Mouse (Mus musculus) kidney, embryonic 14.5 days (tissue): Measurements from ENCODE around the gene Zbtb49. TPM values are rescaled to one million over a fixed set of nuclear protein-coding genes. Genes with fewer than 3 reads are reported as not detected.
A peak's percentile ranks its signal among the peaks of the same experiment; 100 is the strongest.

Source experiments
- ATAC-seq: fragments of 200-750 bp; cut with Nextera tagmentation; 2 replicates; pipeline ENCODE4 v1.8.0; 2017; ENCODE audit warnings: moderate number of reproducible peaks, mild to moderate bottlenecking, moderate TSS enrichment, moderate library complexity; ENCODE audit not compliant: low FRiP score, low TSS enrichment
- H3K27ac ChIP-seq: fragments of 300-500 bp; sonication (generic); 2 replicates; pipeline ENCODE4 v1.5.1; 2014; ENCODE audit warnings: low read depth, mild to moderate bottlenecking, low read length, moderate library complexity, mixed read lengths
- H3K27me3 ChIP-seq: fragments of 300-500 bp; sonication (generic); 2 replicates; pipeline ENCODE4 v1.6.1; 2014; ENCODE audit warnings: mild to moderate bottlenecking, low read length; ENCODE audit not compliant: control insufficient read depth, insufficient read depth
- H3K36me3 ChIP-seq: fragments of 300-500 bp; sonication (generic); 2 replicates; pipeline ENCODE4 v1.6.1; 2014; ENCODE audit warnings: low read length, mixed read lengths; ENCODE audit not compliant: control insufficient read depth, insufficient read depth
- H3K4me1 ChIP-seq: fragments of 300-500 bp; sonication (generic); 2 replicates; pipeline ENCODE4 v1.6.1; 2014; ENCODE audit warnings: low read length, mixed read lengths; ENCODE audit not compliant: control insufficient read depth, insufficient read depth
- H3K4me2 ChIP-seq: fragments of 300-500 bp; sonication (generic); replicated peaks from 2 replicates; pipeline ENCODE4 v1.6.1; 2014; ENCODE audit warnings: low read depth, mild to moderate bottlenecking, low read length
- H3K4me3 ChIP-seq: fragments of 300-500 bp; sonication (generic); 2 replicates; pipeline ENCODE4 v1.5.1; 2014; ENCODE audit warnings: mild to moderate bottlenecking, low read length
- H3K9ac ChIP-seq: fragments of 300-500 bp; sonication (generic); 2 replicates; pipeline ENCODE4 v1.6.1; 2014; ENCODE audit warnings: low read depth, mild to moderate bottlenecking, low read length, moderate library complexity
- H3K9me3 ChIP-seq: fragments of 300-500 bp; sonication (generic); 2 replicates; pipeline ENCODE4 v1.6.1; 2016; ENCODE audit warnings: low read length; ENCODE audit not compliant: control insufficient read depth
- WGBS: fragments of 180-500 bp; shearing (Covaris S2); extraction: QIAGEN DNeasy Blood & Tissue Kit; methylation state at CpG from one replicate; pipeline ENCODE4 v1.1.7; 2014; 5-methylcytosine and 5-hydroxymethylcytosine counted together
- polyA plus RNA-seq: library from polyadenylated mRNA; unstranded; fragments of >200 nt; fragmentation: Nextera tagmentation; extraction: Ambion mirVana; gene quantifications from 2 replicates; pipeline ENCODE4 v1.2.1, GENCODE M21; 2014

Zbtb49 gene
- 9.5 and 14.2 TPM in 2 replicates for polyA plus RNA-seq

GRCm38 (mm10) chr5:38220328-38220912 lies at the start of gene Zbtb49, which contains the start of gene Lyar:
Zbtb49 (minus strand) TSS chr5:38220457.
Lyar (plus strand) TSS chr5:38220470.
- Histone ChIP-seq H3K36me3 (peaks cover 27% of the 10 kb centered on the region), H3K9me3 (no peaks in the 10 kb centered on the region), H3K4me3 (peak within 1 kb of the TSS; percentile 95), H3K27ac (0 out of 2 replicates have a peak within 1 kb of the TSS, but pooled peaks have one; percentile 19), H3K27me3 (no peaks in the 10 kb centered on the region), H3K9ac (peak within 1 kb of the TSS; percentile 87), H3K4me1 (peaks cover 16% of the 10 kb centered on the region), H3K4me2 (peak within 1 kb of the TSS; percentile 84)
- peak; percentile 93 for ATAC-seq
- WGBS, result under 1% methylated on average over 52 of the region's 55 CpGs

GRCm38 (mm10) chr5:38260107-38260682 lies 39.9 kb upstream of the Zbtb49 start, which contains the start of gene Tmem128:
Tmem128 (plus strand) TSS chr5:38260185.
- Histone ChIP-seq H3K9me3 (no peaks in the 10 kb centered on the region), H3K27me3 (no peaks in the 10 kb centered on the region), H3K27ac (peak within 1 kb of the TSS; percentile 79), H3K4me3 (peak within 1 kb of the TSS; percentile 48), H3K4me1 (peaks cover 5% of the 10 kb centered on the region; the same call in 1 of the 2 replicates), H3K4me2 (peak within 1 kb of the TSS; percentile 67), H3K36me3 (peaks cover 26% of the 10 kb centered on the region), H3K9ac (peak within 1 kb of the TSS; percentile 50)
- peak; percentile 25; the same call in 1 of the 2 replicates for ATAC-seq
- WGBS, result under 1% methylated on average over 40 of the region's 40 CpGs

- WGBS, result 46% methylated on average over 9 of the region's 9 CpGs
- ATAC-seq, result no peak
- H3K9me3 ChIP-seq, result no peaks in the 10 kb centered on the region
- peak overlapping the region; percentile 48 for H3K4me3 ChIP-seq
- peaks cover 20% of the 10 kb centered on the region for H3K36me3 ChIP-seq
- peak overlapping the region; percentile 79 for H3K27ac ChIP-seq
- H3K4me1 ChIP-seq, result peaks cover 5% of the 10 kb centered on the region; the same call in 1 of the 2 replicates
- H3K9ac ChIP-seq, result peak overlapping the region; percentile 50
- no peaks in the 10 kb centered on the region for H3K27me3 ChIP-seq
- peak overlapping the region; percentile 67 for H3K4me2 ChIP-seq
Observed at GRCm38 (mm10) chr5:38259455-38260106, 39.3 kb upstream of the Zbtb49 start.

- no peak; the same call in 1 of the 2 replicates for ATAC-seq
- Histone ChIP-seq H3K4me2 (no peak overlapping the region), H3K9me3 (no peaks in the 10 kb centered on the region), H3K4me1 (peaks cover 5% of the 10 kb centered on the region; the same call in 1 of the 2 replicates), H3K27ac (no peak overlapping the region), H3K4me3 (no peak overlapping the region), H3K36me3 (peaks cover 14% of the 10 kb centered on the region; the same call in 1 of the 2 replicates), H3K9ac (no peak overlapping the region), H3K27me3 (no peaks in the 10 kb centered on the region)
- WGBS, result 74% methylated on average over 5 of the region's 5 CpGs
Observed at GRCm38 (mm10) chr5:38258773-38259146, 38.5 kb upstream of the Zbtb49 start.

- ATAC-seq, result peak; percentile 69; the same call in 1 of the 2 replicates
- H3K9me3 ChIP-seq, result no peaks in the 10 kb centered on the region
- no peaks in the 10 kb centered on the region for H3K27me3 ChIP-seq
- H3K4me3 ChIP-seq, result no peak overlapping the region
- peaks cover 9% of the 10 kb centered on the region; the same call in 1 of the 2 replicates for H3K36me3 ChIP-seq
- H3K9ac ChIP-seq, result no peak overlapping the region
- H3K4me2 ChIP-seq, result no peak overlapping the region
- WGBS, result 37% methylated on average over 8 of the region's 8 CpGs
- no peak overlapping the region for H3K27ac ChIP-seq
- peaks cover 5% of the 10 kb centered on the region; the same call in 1 of the 2 replicates for H3K4me1 ChIP-seq
Observed at GRCm38 (mm10) chr5:38258034-38258772, 37.9 kb upstream of the Zbtb49 start.

- H3K4me1 ChIP-seq, result peaks cover 5% of the 10 kb centered on the region; the same call in 1 of the 2 replicates
- no peak overlapping the region for H3K4me2 ChIP-seq
- no peak overlapping the region for H3K27ac ChIP-seq
- no peak overlapping the region for H3K4me3 ChIP-seq
- no peak for ATAC-seq
- no peak overlapping the region for H3K9ac ChIP-seq
- H3K9me3 ChIP-seq, result no peaks in the 10 kb centered on the region
- H3K36me3 ChIP-seq, result no peaks in the 10 kb centered on the region
- WGBS, result 96% methylated on average over 1 of the region's 1 CpGs
- H3K27me3 ChIP-seq, result no peaks in the 10 kb centered on the region
Observed at GRCm38 (mm10) chr5:38256551-38256950, 36.3 kb upstream of the Zbtb49 start.

- H3K27me3 ChIP-seq, result no peaks in the 10 kb centered on the region
- no peaks in the 10 kb centered on the region for H3K36me3 ChIP-seq
- no peak overlapping the region for H3K4me3 ChIP-seq
- ATAC-seq, result no peak
- no peak overlapping the region for H3K4me2 ChIP-seq
- no peaks in the 10 kb centered on the region for H3K9me3 ChIP-seq
- no peak overlapping the region for H3K27ac ChIP-seq
- H3K4me1 ChIP-seq, result no peaks in the 10 kb centered on the region
- no peak overlapping the region for H3K9ac ChIP-seq
- WGBS, result 63% methylated on average over 3 of the region's 3 CpGs
Observed at GRCm38 (mm10) chr5:38255644-38256043, 35.4 kb upstream of the Zbtb49 start.

- Histone ChIP-seq H3K4me3 (no peak overlapping the region), H3K27me3 (no peaks in the 10 kb centered on the region), H3K4me1 (no peaks in the 10 kb centered on the region), H3K36me3 (no peaks in the 10 kb centered on the region), H3K9ac (no peak overlapping the region), H3K4me2 (no peak overlapping the region), H3K27ac (no peak overlapping the region), H3K9me3 (no peaks in the 10 kb centered on the region)
- ATAC-seq, result no peak
- WGBS, result 54% methylated on average over 4 of the region's 4 CpGs
Observed at GRCm38 (mm10) chr5:38255195-38255594, 34.9 kb upstream of the Zbtb49 start.
